Mouse (Mus musculus) MEL (cell line): ENCODE measurements around the gene Kremen2. TPM values are rescaled to one million over a fixed set of nuclear protein-coding genes. Genes with fewer than 3 reads are reported as not detected.

Source experiments
- DNase-seq: peaks from one replicate; pipeline ENCODE4 v3.0.0; 2011; ENCODE audit warnings: low read depth, low spot score
- H3K27ac ChIP-seq: 2 replicates; pipeline ENCODE4 v1.5.1; 2012; ENCODE audit warnings: low read depth, mild to moderate bottlenecking, control low read depth, low read length, moderate library complexity; ENCODE audit not compliant: control insufficient read depth
- H3K27me3 ChIP-seq, 2 experiments: fragments of 150-350 bp in 1 of 2; sonication (generic) in 1 of 2; 2 replicates each; pipeline ENCODE4 v1.6.1; 2012; ENCODE audit warnings: low read length in 2 of 2, mild to moderate bottlenecking in 2 of 2, improper control_type of control experiment in 1 of 2, moderate library complexity in 1 of 2; ENCODE audit not compliant: insufficient read depth in 2 of 2, control insufficient read depth in 1 of 2
- H3K36me3 ChIP-seq, 2 experiments: 2 replicates each; pipeline ENCODE4 v1.6.1; 2012 to 2014; ENCODE audit warnings: low read length in 2 of 2, improper control_type of control experiment in 1 of 2, inconsistent platforms in 1 of 2, mild to moderate bottlenecking in 1 of 2; ENCODE audit not compliant: insufficient read depth in 2 of 2, control insufficient read depth in 1 of 2
- H3K4me1 ChIP-seq, 2 experiments: fragments of 150-350 bp in 1 of 2; sonication (generic) in 1 of 2; 2 replicates each; pipeline ENCODE4 v1.6.1; 2012; ENCODE audit warnings: low read length in 2 of 2, improper control_type of control experiment in 1 of 2, mild to moderate bottlenecking in 1 of 2; ENCODE audit not compliant: insufficient read depth in 2 of 2, control insufficient read depth in 1 of 2
- H3K4me3 ChIP-seq, 2 experiments: fragments of 150-350 bp in 1 of 2; sonication (generic) in 1 of 2; 2 replicates each; pipeline ENCODE4 v1.5.1; 2012; ENCODE audit warnings: low read depth in 2 of 2, low read length in 2 of 2, mild to moderate bottlenecking in 2 of 2, moderate library complexity in 2 of 2, control low read depth in 1 of 2, improper control_type of control experiment in 1 of 2; ENCODE audit not compliant: control insufficient read depth in 1 of 2, insufficient read depth in 1 of 2
- H3K79me2 ChIP-seq: 2 replicates; pipeline ENCODE4 v1.6.1; 2012; ENCODE audit warnings: mild to moderate bottlenecking, low read length, moderate library complexity; ENCODE audit not compliant: control insufficient read depth, poor library complexity, insufficient read depth
- H3K9ac ChIP-seq: 2 replicates; pipeline ENCODE4 v1.6.1; 2012; ENCODE audit warnings: low read depth, mild to moderate bottlenecking, control low read depth, low read length, moderate library complexity; ENCODE audit not compliant: control insufficient read depth, poor library complexity, severe bottlenecking
- H3K9me3 ChIP-seq: fragments of 150-350 bp; sonication (generic); replicated peaks from 2 replicates; pipeline ENCODE4 v1.6.1; 2012; ENCODE audit warnings: mild to moderate bottlenecking, low read length, improper control_type of control experiment, moderate library complexity; ENCODE audit not compliant: insufficient read depth
- CTCF ChIP-seq, 3 experiments: IDR thresholded peaks in 2 of 3; conservative IDR thresholded peaks in 1 of 3; 2 replicates each; pipeline ENCODE4 v1.5.1; 2011 to 2012; ENCODE audit warnings: low read length in 3 of 3, low read depth in 2 of 3, mild to moderate bottlenecking in 2 of 3, improper control_type of control experiment in 1 of 3, inconsistent platforms in 1 of 3, mixed read lengths in 1 of 3, moderate library complexity in 1 of 3; ENCODE audit not compliant: control insufficient read depth in 1 of 3, insufficient read depth in 1 of 3, poor library complexity in 1 of 3, severe bottlenecking in 1 of 3
- E2F4 ChIP-seq: IDR thresholded peaks from 2 replicates; pipeline ENCODE4 v1.6.1; 2011; ENCODE audit warnings: low read depth, low read length, improper control_type of control experiment, borderline replicate concordance
- EP300 ChIP-seq, 2 experiments: IDR thresholded peaks; 2 replicates each; pipeline ENCODE4 v1.6.1; 2011; ENCODE audit warnings: improper control_type of control experiment in 2 of 2, low read length in 2 of 2, low read depth in 1 of 2, mild to moderate bottlenecking in 1 of 2
- ETS1 ChIP-seq: IDR thresholded peaks from 2 replicates; pipeline ENCODE4 v1.6.1; 2012; ENCODE audit warnings: low read depth, mild to moderate bottlenecking, inconsistent platforms, low read length, improper control_type of control experiment, moderate library complexity
- GABPA ChIP-seq: IDR thresholded peaks from 2 replicates; pipeline ENCODE4 v1.6.1; 2012; ENCODE audit warnings: low read depth, mild to moderate bottlenecking, inconsistent platforms, low read length, improper control_type of control experiment, moderate library complexity
- HCFC1 ChIP-seq: IDR thresholded peaks from 2 replicates; pipeline ENCODE4 v1.6.1; 2012; ENCODE audit warnings: low read depth, mild to moderate bottlenecking, inconsistent platforms, low read length, improper control_type of control experiment, moderate library complexity
- JUND ChIP-seq: IDR thresholded peaks from 2 replicates; pipeline ENCODE4 v1.6.1; 2011; ENCODE audit warnings: low read depth, mild to moderate bottlenecking, improper control_type of control experiment, low read length
- MAZ ChIP-seq: IDR thresholded peaks from 2 replicates; pipeline ENCODE4 v1.6.1; 2012; ENCODE audit warnings: low read depth, mild to moderate bottlenecking, inconsistent platforms, low read length, improper control_type of control experiment
- MXI1 ChIP-seq: IDR thresholded peaks from 2 replicates; pipeline ENCODE4 v1.6.1; 2011; ENCODE audit warnings: mild to moderate bottlenecking, low read depth, low read length, improper control_type of control experiment
- NRF1 ChIP-seq: IDR thresholded peaks from 2 replicates; pipeline ENCODE4 v1.6.1; 2014; ENCODE audit warnings: low read depth, mild to moderate bottlenecking, inconsistent platforms, low read length, improper control_type of control experiment, moderate library complexity; ENCODE audit not compliant: poor library complexity, insufficient read depth, severe bottlenecking
- POLR2AphosphoS2 ChIP-seq: IDR thresholded peaks from 2 replicates; pipeline ENCODE4 v1.6.1; 2011; ENCODE audit warnings: low read length, improper control_type of control experiment
- POLR2AphosphoS5 ChIP-seq: IDR thresholded peaks from 2 replicates; pipeline ENCODE4 v1.6.1; 2012; ENCODE audit warnings: low read depth, borderline replicate concordance, mild to moderate bottlenecking, inconsistent platforms, low read length, moderate library complexity, mixed read lengths
- SIN3A ChIP-seq: IDR thresholded peaks from 2 replicates; pipeline ENCODE4 v1.6.1; 2012; ENCODE audit warnings: low read length, improper control_type of control experiment, inconsistent platforms
- TCF12 ChIP-seq: IDR thresholded peaks from 2 replicates; pipeline ENCODE4 v1.6.1; 2014; ENCODE audit warnings: low read depth, mild to moderate bottlenecking, inconsistent platforms, low read length, improper control_type of control experiment, moderate library complexity
- ZC3H11A ChIP-seq: IDR thresholded peaks from 2 replicates; pipeline ENCODE4 v1.6.1; 2012; ENCODE audit warnings: low read depth, mild to moderate bottlenecking, inconsistent platforms, low read length, improper control_type of control experiment
- ZKSCAN1 ChIP-seq: IDR thresholded peaks from 2 replicates; pipeline ENCODE4 v1.6.1; 2012; ENCODE audit warnings: low read depth, mild to moderate bottlenecking, inconsistent platforms, low read length, improper control_type of control experiment, moderate library complexity
- ZMIZ1 ChIP-seq: IDR thresholded peaks from 2 replicates; pipeline ENCODE4 v1.6.1; 2012; ENCODE audit warnings: low read depth, mild to moderate bottlenecking, inconsistent platforms, low read length, improper control_type of control experiment, moderate library complexity
- polyA plus RNA-seq, 2 experiments: library from polyadenylated mRNA; stranded (reverse) in 1 of 2; unstranded in 1 of 2; fragments of >175 nt in 1 of 2; fragments of >200 nt in 1 of 2; gene quantifications; 2 replicates each; pipeline versions ENCODE4 v1.2.1 to v1.2.4; 2012; ENCODE audit warnings: low replicate concordance in 2 of 2, low read depth in 1 of 2; ENCODE audit not compliant: insufficient read length in 2 of 2, insufficient read depth in 1 of 2, missing spikeins in 1 of 2
- total RNA-seq: library from RNA; depleted of rRNA; stranded (reverse); fragments of 300-350 nt; gene quantifications from 2 replicates; pipeline ENCODE4 v1.2.3, GENCODE M21; 2012

Kremen2 gene
- total and polyA plus RNA-seq, 3 experiments: 0.11 TPM; not detected in 2

DNA sequence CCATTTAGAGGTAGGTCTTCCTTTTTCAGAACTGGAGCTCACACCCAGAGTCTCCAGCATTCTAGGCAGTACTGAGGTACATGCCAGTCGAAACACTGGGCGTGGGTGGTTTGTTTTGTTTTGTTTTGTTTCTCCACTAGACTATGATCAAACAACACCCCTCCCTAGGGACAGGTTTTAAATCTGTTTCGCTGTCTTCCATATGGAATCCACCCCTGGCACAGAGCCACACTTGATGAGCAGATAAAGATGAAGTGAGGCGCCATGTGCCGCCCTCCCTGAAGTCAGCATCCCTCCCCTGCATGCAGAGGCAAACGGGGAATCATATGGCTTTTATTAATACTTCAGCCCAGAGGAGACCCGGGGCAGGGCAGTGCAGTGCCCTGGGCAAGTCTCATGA lies 40.9 kb downstream of the Kremen2 start:
- TF ChIP-seq E2F4: no peak
- TF ChIP-seq TCF12: no peak
- no peak for TF ChIP-seq JUND
- no peak for TF ChIP-seq ZC3H11A
- no peak for TF ChIP-seq HCFC1
- no peak for TF ChIP-seq ZKSCAN1
- no peak for TF ChIP-seq MXI1
- TF ChIP-seq CTCF (IDR thresholded peaks at IDR 0.05 in 2 of 3, conservative IDR thresholded peaks at IDR 0.05 in 1 of 3; ENCODE audit: control insufficient read depth in 1 of 3, insufficient read depth in 1 of 3, low read depth in 2 of 3, low read length in 3 of 3, poor library complexity in 1 of 3, severe bottlenecking in 1 of 3): no peak
- TF ChIP-seq POLR2AphosphoS5: no peak
- no peak for TF ChIP-seq GABPA
- TF ChIP-seq MAZ: no peak
- no peak for TF ChIP-seq SIN3A
- no peak for TF ChIP-seq EP300 (IDR thresholded peaks at IDR 0.05; ENCODE audit: low read depth in 1 of 2, low read length in 2 of 2)
- no peak for TF ChIP-seq NRF1
- no peak for TF ChIP-seq POLR2AphosphoS2
- H3K9ac ChIP-seq: no peak overlapping the region
- H3K27me3 ChIP-seq: peaks cover 4 to 5% of the 10 kb centered on the region in 2 experiments; a peak in 3 of 4 replicates
- no peak overlapping the region for H3K4me3 ChIP-seq
- H3K4me1 ChIP-seq: no peaks in the 10 kb centered on the region
- H3K36me3 ChIP-seq: no peaks in the 10 kb centered on the region
- H3K9me3 ChIP-seq: no peaks in the 10 kb centered on the region
- no peaks in the 10 kb centered on the region; the same call in 1 of the 2 replicates for H3K79me2 ChIP-seq
- H3K27ac ChIP-seq: no peak overlapping the region
- no peak for DNase-seq

GRCm38 (mm10) chr17:23703301-23703700 lies 42.3 kb downstream of the Kremen2 start:
- no peak overlapping the region for H3K4me3 ChIP-seq
- no peaks in the 10 kb centered on the region for H3K9me3 ChIP-seq
- H3K27me3 ChIP-seq: peaks cover 2% of the 10 kb centered on the region in 2 experiments; a peak in 1 of 4 replicates
- H3K9ac ChIP-seq: no peak overlapping the region
- peaks cover 0 to 2% of the 10 kb centered on the region in 2 experiments; a peak in 1 of 4 replicates for H3K36me3 ChIP-seq
- H3K79me2 ChIP-seq: no peaks in the 10 kb centered on the region; the same call in 1 of the 2 replicates
- TF ChIP-seq NRF1 (no peak), CTCF (IDR thresholded peaks at IDR 0.05 in 2 of 3, conservative IDR thresholded peaks at IDR 0.05 in 1 of 3; ENCODE audit: control insufficient read depth in 1 of 3, insufficient read depth in 1 of 3, low read depth in 2 of 3, low read length in 3 of 3, poor library complexity in 1 of 3, severe bottlenecking in 1 of 3) (no peak), E2F4 (no peak), ZKSCAN1 (no peak), GABPA (no peak), ZMIZ1 (no peak), ETS1 (no peak), MXI1 (no peak), ZC3H11A (no peak)
- TF ChIP-seq, all 39 proteins: peak for 0
- no peak for DNase-seq
- no peak overlapping the region for H3K27ac ChIP-seq
- H3K4me1 ChIP-seq: no peaks in the 10 kb centered on the region
